Mouse (Mus musculus) right cerebral cortex, postnatal 25 days (tissue): Measurements from ENCODE around the gene Txndc12.

Source experiments
- DNase-seq: peaks from one replicate; pipeline ENCODE4 v3.0.0; 2022

Gene Txndc12

GRCm38 (mm10) chr4:108834115-108834970 lies at the start of gene Txndc12:
Gene Txndc12 (plus strand): TSS chr4:108834601.
- peak; percentile 82 for DNase-seq

GRCm38 (mm10) chr4:108789258-108789936 lies 45.0 kb upstream of the Txndc12 start:
- no peak for DNase-seq

GRCm38 (mm10) chr4:108790507-108790906 lies 43.9 kb upstream of the Txndc12 start:
- no peak for DNase-seq

GRCm38 (mm10) chr4:108793941-108794340 lies 40.5 kb upstream of the Txndc12 start:
- DNase-seq: no peak

- no peak for DNase-seq
Measured at GRCm38 (mm10) chr4:108796701-108797100, 37.7 kb upstream of the Txndc12 start.

- peak; percentile 35 for DNase-seq
Measured at GRCm38 (mm10) chr4:108798083-108798830, 36.1 kb upstream of the Txndc12 start.

- no peak for DNase-seq
Measured at GRCm38 (mm10) chr4:108803535-108803934, 30.9 kb upstream of the Txndc12 start.

- no peak for DNase-seq
Measured at GRCm38 (mm10) chr4:108811142-108811541, 23.3 kb upstream of the Txndc12 start.

- no peak for DNase-seq
Measured at GRCm38 (mm10) chr4:108811550-108811949, 22.9 kb upstream of the Txndc12 start.

GRCm38 (mm10) chr4:108825677-108826076 lies 8.7 kb upstream of the Txndc12 start:
- DNase-seq: no peak

GRCm38 (mm10) chr4:108826096-108826495 lies 8.3 kb upstream of the Txndc12 start:
- DNase-seq: no peak

GRCm38 (mm10) chr4:108826643-108827042 lies 7.8 kb upstream of the Txndc12 start:
- DNase-seq: no peak

- DNase-seq: no peak
Measured at GRCm38 (mm10) chr4:108830698-108831097, 3.7 kb upstream of the Txndc12 start.

- DNase-seq: peak; percentile 92
Measured at GRCm38 (mm10) chr4:108832916-108833827, 1.2 kb upstream of the Txndc12 start, which contains the start of gene Btf3l4. Gene Btf3l4 (minus strand): TSS chr4:108833614.

GRCm38 (mm10) chr4:108833828-108834114 lies 630 bp upstream of the Txndc12 start:
- DNase-seq: no peak

- peak; percentile 17 for DNase-seq
Measured at GRCm38 (mm10) chr4:108834971-108835311, 540 bp downstream of the Txndc12 start.

GRCm38 (mm10) chr4:108835496-108835895 lies 1.1 kb downstream of the Txndc12 start:
- DNase-seq: no peak

GRCm38 (mm10) chr4:108838031-108838430 lies 3.6 kb downstream of the Txndc12 start:
- peak; percentile 8 for DNase-seq

- no peak for DNase-seq
Measured at GRCm38 (mm10) chr4:108841920-108842578, 7.6 kb downstream of the Txndc12 start.

GRCm38 (mm10) chr4:108843336-108843735 lies 8.9 kb downstream of the Txndc12 start:
- DNase-seq: no peak

GRCm38 (mm10) chr4:108845824-108846569 lies 11.6 kb downstream of the Txndc12 start:
- DNase-seq: no peak
